Mouse (Mus musculus) liver, postnatal 0 days (tissue): ENCODE measurements at regions not wholly inside any gene's neighbourhood (a gene's known extent, or its start where the extent isn't known, plus 50 kb on each side); places are given as distances from the start of the nearest gene placed in this dataset.
A peak's percentile ranks its signal among the peaks of the same experiment; 100 is the strongest.

ENCODE experiments used
- ATAC-seq: fragments of 200-750 bp; cut with Nextera tagmentation; 2 replicates; pipeline ENCODE4 v1.8.0; 2017; ENCODE audit warnings: mild to moderate bottlenecking, moderate library complexity
- DNase-seq: peaks from one replicate; pipeline ENCODE4 v3.0.0-alpha.2; 2016
- H3K27ac ChIP-seq: fragments of 300-500 bp; sonication (generic); 2 replicates; pipeline ENCODE4 v1.5.1; 2014; ENCODE audit warnings: antibody characterized with exemption, moderate library complexity, mild to moderate bottlenecking, low read depth
- H3K27me3 ChIP-seq: fragments of 300-500 bp; sonication (generic); 2 replicates; pipeline ENCODE4 v1.6.1; 2014; ENCODE audit warnings: low read length, control low read depth, mixed read lengths; ENCODE audit not compliant: insufficient read depth
- H3K36me3 ChIP-seq: fragments of 300-500 bp; sonication (generic); replicated peaks from 2 replicates; pipeline ENCODE4 v1.6.1; 2014; ENCODE audit warnings: mild to moderate bottlenecking, control low read depth, low read length, moderate library complexity, mixed read lengths; ENCODE audit not compliant: insufficient read depth
- H3K4me1 ChIP-seq: fragments of 300-500 bp; sonication (generic); 2 replicates; pipeline ENCODE4 v1.6.1; 2014; ENCODE audit warnings: antibody characterized with exemption, mild to moderate bottlenecking, control low read depth; ENCODE audit not compliant: insufficient read depth
- H3K4me2 ChIP-seq: fragments of 300-500 bp; sonication (generic); 2 replicates; pipeline ENCODE4 v1.6.1; 2014; ENCODE audit warnings: low read depth, mild to moderate bottlenecking, low read length, moderate library complexity, mixed read lengths
- H3K4me3 ChIP-seq: fragments of 300-500 bp; sonication (generic); 2 replicates; pipeline ENCODE4 v1.5.1; 2014; ENCODE audit warnings: low read depth, low read length
- H3K9ac ChIP-seq: fragments of 300-500 bp; sonication (generic); replicated peaks from 2 replicates; pipeline ENCODE4 v1.6.1; 2014; ENCODE audit warnings: mild to moderate bottlenecking, moderate library complexity
- H3K9me3 ChIP-seq: fragments of 300-500 bp; sonication (generic); 2 replicates; pipeline ENCODE4 v1.6.1; 2016; ENCODE audit warnings: mild to moderate bottlenecking, control low read depth, low read length, mixed read lengths
- CTCF ChIP-seq: sonication (generic); IDR thresholded peaks from 2 replicates; pipeline ENCODE4 v1.5.1; 2016; ENCODE audit warnings: antibody characterized with exemption, low read depth
- EP300 ChIP-seq: IDR thresholded peaks from 2 replicates; pipeline ENCODE4 v1.6.1; 2016; ENCODE audit warnings: antibody characterized with exemption, low read depth, mild to moderate bottlenecking
- WGBS: fragments of 180-500 bp; shearing (Covaris S2); extraction: QIAGEN DNeasy Blood & Tissue Kit; methylation state at CpG from one replicate; pipeline ENCODE4 v1.1.7; 2014; ENCODE audit not compliant: insufficient replicate concordance; 5-methylcytosine and 5-hydroxymethylcytosine counted together

DNA sequence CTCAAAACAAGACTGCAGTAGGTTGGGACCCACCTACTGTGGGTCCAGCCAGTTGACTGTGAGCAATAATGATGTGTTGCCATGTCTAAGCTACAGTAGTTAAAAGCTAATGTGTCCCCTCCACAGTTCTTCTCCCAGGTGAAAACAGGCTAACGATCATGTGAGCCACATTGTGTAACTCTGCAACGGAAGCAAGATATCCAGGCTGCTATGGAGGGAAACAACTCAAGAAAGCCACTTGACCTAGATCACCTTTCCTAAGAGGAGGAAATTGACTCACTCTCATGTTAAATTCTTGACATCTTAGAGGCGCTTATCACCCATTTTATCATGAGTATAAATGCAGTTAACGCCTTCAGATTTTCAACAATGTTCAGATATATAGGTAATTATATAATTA is 83.4 kb upstream of the Cpne4 start:
- WGBS: 75% methylated on average over 4 of the region's 4 CpGs
- no peaks in the 10 kb centered on the region for H3K36me3 ChIP-seq

GRCm38 (mm10) chr9:104460133-104460532 is 87.0 kb upstream of the Cpne4 start:
- TF ChIP-seq EP300 (no peak), CTCF (no peak)
- H3K9me3 ChIP-seq: no peaks in the 10 kb centered on the region
- no peak overlapping the region for H3K4me3 ChIP-seq
- H3K4me2 ChIP-seq: no peak overlapping the region
- DNase-seq: no peak
- H3K27ac ChIP-seq: no peak overlapping the region
- no peaks in the 10 kb centered on the region for H3K4me1 ChIP-seq
- H3K36me3 ChIP-seq: no peaks in the 10 kb centered on the region
- H3K9ac ChIP-seq: no peak overlapping the region
- no peaks in the 10 kb centered on the region for H3K27me3 ChIP-seq
- peak; percentile 93 for ATAC-seq

More for the DNA sequence above, 83.4 kb upstream of the Cpne4 start:
- TF ChIP-seq CTCF (no peak), EP300 (no peak)
- DNase-seq (no peak), ATAC-seq (no peak)
- Histone ChIP-seq H3K9me3 (no peaks in the 10 kb centered on the region), H3K4me1 (no peaks in the 10 kb centered on the region), H3K27ac (no peak overlapping the region), H3K9ac (no peak overlapping the region), H3K27me3 (no peaks in the 10 kb centered on the region), H3K4me3 (no peak overlapping the region), H3K4me2 (no peak overlapping the region)

DNA sequence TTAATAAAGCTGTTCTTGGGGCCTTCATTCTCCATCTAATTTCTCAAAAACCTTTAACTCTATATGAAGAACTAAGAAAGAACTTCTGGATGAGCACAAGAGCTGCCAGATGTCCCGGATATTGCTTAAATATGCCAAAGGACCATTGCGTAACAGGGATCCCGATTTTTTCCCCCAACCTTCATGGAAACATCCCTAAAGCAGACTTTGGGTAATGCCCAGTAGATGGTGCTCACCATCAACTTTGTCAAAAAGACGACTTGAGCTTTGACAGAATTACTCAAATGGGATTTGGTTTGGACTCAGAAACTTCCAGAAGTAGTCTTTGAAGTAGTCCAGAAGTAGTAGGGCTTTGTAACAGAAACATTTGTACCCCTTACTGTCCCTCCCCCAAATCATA is 89.5 kb upstream of the Cpne4 start:
- Histone ChIP-seq H3K27ac (no peak overlapping the region), H3K4me3 (no peak overlapping the region), H3K4me1 (no peaks in the 10 kb centered on the region), H3K9me3 (no peaks in the 10 kb centered on the region), H3K9ac (no peak overlapping the region), H3K4me2 (no peak overlapping the region), H3K36me3 (no peaks in the 10 kb centered on the region), H3K27me3 (no peaks in the 10 kb centered on the region)
- DNase-seq (peak; percentile 19), ATAC-seq (no peak; the same call in 1 of the 2 replicates)
- TF ChIP-seq EP300: no peak
- TF ChIP-seq CTCF: peak; percentile 57
- 28% methylated on average over 4 of the region's 4 CpGs for WGBS

DNA sequence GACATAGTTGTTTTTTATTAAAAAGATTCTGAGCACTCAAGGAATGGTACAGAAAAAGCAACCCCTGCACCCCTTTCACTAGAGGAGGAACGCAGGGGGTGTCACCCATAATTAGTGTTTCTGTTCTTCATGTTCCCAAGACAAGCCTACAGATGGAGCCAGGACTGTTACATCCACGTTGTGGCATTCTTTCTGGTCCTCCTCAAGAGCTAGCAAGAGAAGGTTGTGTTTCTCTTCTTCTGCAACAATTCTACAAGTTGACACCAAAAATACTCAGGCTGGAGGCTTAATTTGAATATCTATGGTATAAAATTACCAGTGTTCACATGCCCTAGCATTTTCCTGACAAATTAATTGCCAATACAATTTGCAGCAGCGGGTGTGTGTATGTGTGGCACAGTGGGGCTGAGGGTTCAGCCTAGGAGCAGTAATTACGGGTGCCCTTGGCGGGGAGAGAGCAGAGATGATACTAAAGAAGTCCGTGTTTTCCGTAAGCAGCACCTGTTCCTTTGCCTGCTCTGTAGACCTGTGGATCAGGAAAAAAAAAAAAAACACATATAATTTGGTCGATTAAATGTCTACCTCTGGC is 98.4 kb upstream of the Cpne4 start:
- Histone ChIP-seq H3K36me3 (no peaks in the 10 kb centered on the region), H3K4me3 (no peak overlapping the region), H3K27me3 (no peaks in the 10 kb centered on the region), H3K9me3 (no peaks in the 10 kb centered on the region), H3K9ac (no peak overlapping the region), H3K4me2 (no peak overlapping the region), H3K27ac (no peak overlapping the region), H3K4me1 (no peaks in the 10 kb centered on the region)
- ATAC-seq: no peak
- no peak for DNase-seq
- TF ChIP-seq EP300: no peak
- no peak for TF ChIP-seq CTCF
- 65% methylated on average over 8 of the region's 8 CpGs for WGBS

DNA sequence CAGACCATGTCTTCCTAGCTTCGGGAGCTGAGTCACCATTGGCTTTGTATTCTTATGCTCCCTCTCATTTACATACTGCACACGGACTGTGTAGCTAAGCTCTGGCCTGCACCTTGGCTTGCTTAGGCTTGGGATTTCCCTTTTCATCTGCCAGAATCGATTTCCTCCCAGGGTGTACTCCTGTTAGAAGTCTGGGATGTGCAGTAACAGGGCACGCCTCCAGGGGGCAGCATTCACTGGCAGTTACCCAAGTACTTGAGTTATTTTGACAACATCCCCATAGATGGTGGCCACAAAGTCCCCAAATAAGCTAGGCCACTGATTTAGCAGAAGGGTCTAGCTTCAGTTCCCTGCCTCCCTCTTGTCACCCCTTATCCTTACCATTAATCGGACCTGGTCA is 102.2 kb upstream of the Cpne4 start:
- Histone ChIP-seq H3K27me3 (no peaks in the 10 kb centered on the region), H3K9me3 (no peaks in the 10 kb centered on the region), H3K4me3 (no peak overlapping the region), H3K36me3 (no peaks in the 10 kb centered on the region), H3K9ac (no peak overlapping the region), H3K4me2 (no peak overlapping the region), H3K27ac (no peak overlapping the region), H3K4me1 (no peaks in the 10 kb centered on the region)
- WGBS: 42% methylated on average over 5 of the region's 5 CpGs
- TF ChIP-seq CTCF (peak; percentile 72), EP300 (no peak)
- peak; percentile 50 for DNase-seq
- ATAC-seq: no peak

- no peak overlapping the region for H3K4me2 ChIP-seq
- no peak for DNase-seq
- no peak overlapping the region for H3K4me3 ChIP-seq
- no peaks in the 10 kb centered on the region for H3K9me3 ChIP-seq
- no peaks in the 10 kb centered on the region for H3K36me3 ChIP-seq
- H3K9ac ChIP-seq: no peak overlapping the region
- H3K27me3 ChIP-seq: no peaks in the 10 kb centered on the region
- 65% methylated on average over 7 of the region's 7 CpGs for WGBS
- ATAC-seq: no peak
- TF ChIP-seq EP300 (no peak), CTCF (no peak)
- no peaks in the 10 kb centered on the region for H3K4me1 ChIP-seq
- no peak overlapping the region for H3K27ac ChIP-seq
Observed at GRCm38 (mm10) chr9:104443236-104443635, 103.8 kb upstream of the Cpne4 start.

GRCm38 (mm10) chr9:104413021-104413420 is 75.5 kb upstream of the Acpp start:
- DNase-seq (no peak), ATAC-seq (no peak)
- Histone ChIP-seq H3K27me3 (peaks cover 3% of the 10 kb centered on the region; the same call in 1 of the 2 replicates), H3K4me2 (no peak overlapping the region), H3K36me3 (no peaks in the 10 kb centered on the region), H3K4me1 (peaks cover 8% of the 10 kb centered on the region), H3K9me3 (no peaks in the 10 kb centered on the region), H3K9ac (no peak overlapping the region), H3K4me3 (no peak overlapping the region), H3K27ac (no peak overlapping the region)
- 29% methylated on average over 5 of the region's 5 CpGs for WGBS
- TF ChIP-seq EP300: no peak
- no peak for TF ChIP-seq CTCF
